Mouse (Mus musculus): ENCODE measurements around the gene Pigc. TPM values are rescaled to one million over a fixed set of nuclear protein-coding genes. Genes with fewer than 3 reads are reported as not detected.

The Pigc gene
- polyA plus RNA-seq, 1 experiment from 2014 or later: 35.7 TPM

GRCm38 (mm10) chr1:162003729-162004517, 34.9 kb downstream of the Pigc start:
- ATAC-seq (ENCODE audit: low FRiP score, low read depth): no peak
- 54% methylated on average over 14 of the region's 14 CpGs for WGBS
- peaks cover 22% of the 10 kb centered on the region for H3K4me1 ChIP-seq

DNA sequence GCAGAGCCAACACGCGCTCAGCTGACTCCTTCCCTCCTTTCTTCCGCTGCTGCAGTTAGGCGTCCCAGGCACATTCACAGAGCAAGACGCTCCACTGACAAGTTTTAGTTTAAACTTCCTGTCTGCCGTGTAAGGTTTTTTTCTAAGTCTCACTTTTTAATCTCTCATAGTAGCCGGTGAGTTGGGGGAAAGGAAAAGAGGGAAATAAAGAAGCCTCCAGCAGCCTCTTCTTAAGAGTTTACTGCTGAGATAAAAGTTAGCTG, 35.5 kb downstream of the Pigc start:
- peak overlapping the region; percentile 28; the same call in 1 of the 2 replicates for H3K4me2 ChIP-seq (replicated peaks)
- H3K27me3 ChIP-seq (replicated peaks): no peaks in the 10 kb centered on the region
- no peak overlapping the region for H3K9ac ChIP-seq
- no peaks in the 10 kb centered on the region for H3K36me3 ChIP-seq
- no peaks in the 10 kb centered on the region for H3K9me3 ChIP-seq
- H3K4me1 ChIP-seq: peaks cover 19% of the 10 kb centered on the region
- 53% methylated on average over 7 of the region's 7 CpGs for WGBS
- no peak for ATAC-seq (ENCODE audit: low FRiP score, low read depth)
- H3K27ac ChIP-seq: peak overlapping the region; percentile 42
- H3K4me3 ChIP-seq: no peak overlapping the region

More at GRCm38 (mm10) chr1:162003729-162004517, 34.9 kb downstream of the Pigc start:
- Histone ChIP-seq H3K9me3 (no peaks in the 10 kb centered on the region), H3K36me3 (no peaks in the 10 kb centered on the region), H3K27me3 (replicated peaks) (no peaks in the 10 kb centered on the region), H3K9ac (no peak overlapping the region), H3K4me2 (replicated peaks) (0 out of 2 replicates have a peak overlapping the region, but pooled peaks have one; percentile 24), H3K4me3 (no peak overlapping the region), H3K27ac (peak overlapping the region; percentile 42; the same call in 1 of the 2 replicates)

- Histone ChIP-seq H3K27ac (peak overlapping the region; percentile 42), H3K27me3 (replicated peaks) (no peaks in the 10 kb centered on the region), H3K9ac (0 out of 2 replicates have a peak overlapping the region, but pooled peaks have one; percentile 5), H3K4me2 (replicated peaks) (peak overlapping the region; percentile 28; the same call in 1 of the 2 replicates), H3K4me3 (no peak overlapping the region), H3K9me3 (no peaks in the 10 kb centered on the region), H3K36me3 (no peaks in the 10 kb centered on the region), H3K4me1 (peaks cover 17% of the 10 kb centered on the region)
- no peak for ATAC-seq (ENCODE audit: low FRiP score, low read depth)
- WGBS: 46% methylated on average over 23 of the region's 23 CpGs
These were observed 36.1 kb downstream of the Pigc start for GRCm38 (mm10) chr1:162004821-162005770.

- Histone ChIP-seq H3K36me3 (peaks cover 2% of the 10 kb centered on the region; the same call in 1 of the 2 replicates), H3K4me3 (no peak overlapping the region), H3K27me3 (replicated peaks) (no peaks in the 10 kb centered on the region), H3K9me3 (no peaks in the 10 kb centered on the region), H3K27ac (no peak overlapping the region), H3K9ac (no peak overlapping the region), H3K4me2 (replicated peaks) (no peak overlapping the region), H3K4me1 (peaks cover 13% of the 10 kb centered on the region)
- ATAC-seq (ENCODE audit: low FRiP score, low read depth): no peak
- 78% methylated on average over 9 of the region's 9 CpGs for WGBS
These were observed 37.1 kb downstream of the Pigc start for GRCm38 (mm10) chr1:162006109-162006508.

DNA sequence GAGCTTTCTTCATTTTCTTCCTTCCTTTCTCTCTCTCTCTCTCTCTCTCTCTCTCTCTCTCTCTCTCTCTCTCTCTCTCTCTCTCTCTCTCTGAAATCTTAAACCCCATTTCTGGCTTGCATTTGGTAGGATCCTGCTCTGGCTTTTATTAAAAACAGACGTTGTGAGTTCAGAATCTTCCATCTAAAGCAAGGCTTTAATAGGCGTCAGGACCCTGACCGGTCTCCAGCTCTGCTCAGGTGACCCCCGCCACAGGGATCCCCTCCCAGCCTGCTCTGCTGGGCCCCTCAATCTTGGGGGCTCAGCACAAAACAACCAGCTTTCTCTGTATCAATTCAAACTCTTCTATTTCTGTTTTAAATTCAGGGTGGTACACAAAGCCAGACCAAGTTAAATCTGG, 39.2 kb downstream of the Pigc start:
- Histone ChIP-seq H3K27ac (no peak overlapping the region), H3K9ac (no peak overlapping the region), H3K36me3 (peaks cover 2% of the 10 kb centered on the region; the same call in 1 of the 2 replicates), H3K4me3 (no peak overlapping the region), H3K27me3 (replicated peaks) (no peaks in the 10 kb centered on the region), H3K9me3 (no peaks in the 10 kb centered on the region), H3K4me1 (peaks cover 13% of the 10 kb centered on the region), H3K4me2 (replicated peaks) (no peak overlapping the region)
- WGBS: 65% methylated on average over 4 of the region's 4 CpGs
- no peak for ATAC-seq (ENCODE audit: low FRiP score, low read depth)

DNA sequence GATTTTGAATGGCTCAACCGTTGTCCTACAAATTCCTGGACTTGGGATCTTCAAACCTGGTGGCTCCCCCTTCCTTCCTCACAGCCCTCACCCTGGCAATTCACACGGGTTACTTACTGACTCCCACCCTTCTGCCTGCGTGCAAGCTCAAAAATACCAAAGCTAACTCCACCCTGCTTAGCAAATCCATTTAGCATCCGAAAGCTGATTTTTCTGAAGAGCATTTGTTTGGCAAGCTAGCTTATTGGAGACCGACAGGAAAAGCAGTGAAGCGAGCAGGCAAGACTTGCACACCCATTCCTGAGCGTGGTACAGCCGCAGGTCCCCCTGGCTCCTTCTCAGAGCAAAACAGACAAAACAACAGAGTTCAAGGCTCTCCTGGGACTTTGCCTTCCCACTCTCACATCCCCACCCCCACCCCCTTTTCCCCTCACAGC, 39.7 kb downstream of the Pigc start:
- no peak for ATAC-seq (ENCODE audit: low FRiP score, low read depth)
- H3K4me1 ChIP-seq: peaks cover 13% of the 10 kb centered on the region
- H3K9ac ChIP-seq: no peak overlapping the region
- no peak overlapping the region for H3K27ac ChIP-seq
- H3K36me3 ChIP-seq: peaks cover 2% of the 10 kb centered on the region; the same call in 1 of the 2 replicates
- no peak overlapping the region for H3K4me3 ChIP-seq
- no peaks in the 10 kb centered on the region for H3K9me3 ChIP-seq
- H3K4me2 ChIP-seq (replicated peaks): no peak overlapping the region
- no peaks in the 10 kb centered on the region for H3K27me3 ChIP-seq (replicated peaks)
- 61% methylated on average over 8 of the region's 8 CpGs for WGBS

- Histone ChIP-seq H3K9ac (no peak overlapping the region), H3K36me3 (peaks cover 2% of the 10 kb centered on the region; the same call in 1 of the 2 replicates), H3K4me2 (replicated peaks) (no peak overlapping the region), H3K27ac (no peak overlapping the region), H3K4me3 (no peak overlapping the region), H3K9me3 (no peaks in the 10 kb centered on the region), H3K27me3 (replicated peaks) (no peaks in the 10 kb centered on the region), H3K4me1 (peaks cover 13% of the 10 kb centered on the region)
- no peak for ATAC-seq (ENCODE audit: low FRiP score, low read depth)
- WGBS: 64% methylated on average over 8 of the region's 8 CpGs
These were observed 40.1 kb downstream of the Pigc start for GRCm38 (mm10) chr1:162009086-162009485.

GRCm38 (mm10) chr1:162011523-162012245, 42.7 kb downstream of the Pigc start:
- Histone ChIP-seq H3K36me3 (peaks cover 2% of the 10 kb centered on the region; the same call in 1 of the 2 replicates), H3K4me1 (0 out of 2 replicates have a peak, but pooled peaks cover 4% of the 10 kb centered on the region), H3K27me3 (replicated peaks) (no peaks in the 10 kb centered on the region), H3K9ac (no peak overlapping the region), H3K4me3 (no peak overlapping the region), H3K4me2 (replicated peaks) (no peak overlapping the region), H3K9me3 (no peaks in the 10 kb centered on the region), H3K27ac (no peak overlapping the region)
- ATAC-seq (ENCODE audit: low FRiP score, low read depth): no peak
- 81% methylated on average over 16 of the region's 16 CpGs for WGBS

GRCm38 (mm10) chr1:162013561-162013960, 44.6 kb downstream of the Pigc start:
- Histone ChIP-seq H3K4me2 (replicated peaks) (no peak overlapping the region), H3K9ac (no peak overlapping the region), H3K27me3 (replicated peaks) (no peaks in the 10 kb centered on the region), H3K27ac (no peak overlapping the region), H3K4me3 (no peak overlapping the region), H3K9me3 (no peaks in the 10 kb centered on the region), H3K36me3 (peaks cover 2% of the 10 kb centered on the region; the same call in 1 of the 2 replicates), H3K4me1 (0 out of 2 replicates have a peak, but pooled peaks cover 4% of the 10 kb centered on the region)
- no peak for ATAC-seq (ENCODE audit: low FRiP score, low read depth)
- 90% methylated on average over 4 of the region's 4 CpGs for WGBS

- Histone ChIP-seq H3K27ac (no peak overlapping the region), H3K9me3 (no peaks in the 10 kb centered on the region), H3K27me3 (replicated peaks) (no peaks in the 10 kb centered on the region), H3K36me3 (peaks cover 2% of the 10 kb centered on the region; the same call in 1 of the 2 replicates), H3K4me3 (no peak overlapping the region), H3K4me1 (peaks cover 7% of the 10 kb centered on the region; the same call in 1 of the 2 replicates), H3K4me2 (replicated peaks) (no peak overlapping the region), H3K9ac (no peak overlapping the region)
- ATAC-seq (ENCODE audit: low FRiP score, low read depth): no peak
- 66% methylated on average over 8 of the region's 8 CpGs for WGBS
These were observed 46.4 kb downstream of the Pigc start for GRCm38 (mm10) chr1:162015247-162015862.

GRCm38 (mm10) chr1:162016982-162017381, 48.0 kb downstream of the Pigc start:
- Histone ChIP-seq H3K4me1 (peaks cover 15% of the 10 kb centered on the region; the same call in 1 of the 2 replicates), H3K9me3 (no peaks in the 10 kb centered on the region), H3K4me2 (replicated peaks) (no peak overlapping the region), H3K27me3 (replicated peaks) (no peaks in the 10 kb centered on the region), H3K27ac (0 out of 2 replicates have a peak overlapping the region, but pooled peaks have one; percentile 21), H3K36me3 (no peaks in the 10 kb centered on the region), H3K4me3 (no peak overlapping the region), H3K9ac (no peak overlapping the region)
- ATAC-seq (ENCODE audit: low FRiP score, low read depth): no peak
- 26% methylated on average over 7 of the region's 7 CpGs for WGBS

Data from neural tube, embryonic 12.5 days (tissue).